Mouse (Mus musculus) midbrain, embryonic 16.5 days (tissue): Measurements from ENCODE around the gene Clec2h. TPM values are rescaled to one million over a fixed set of nuclear protein-coding genes. Genes with fewer than 3 reads are reported as not detected.
"Not testable (repeated sequence)": the region's sequence is repeated elsewhere in the genome, so short reads cannot be mapped to it uniquely, and the experiment has no call there.

Experiments
- ATAC-seq: fragments of 200-750 bp; cut with Nextera tagmentation; 2 replicates; pipeline ENCODE4 v1.8.0; 2017; ENCODE audit warnings: moderate TSS enrichment
- H3K27ac ChIP-seq: fragments of 300-500 bp; sonication (generic); 2 replicates; pipeline ENCODE4 v1.5.1; 2014; ENCODE audit warnings: mild to moderate bottlenecking, low read length, mixed read lengths
- H3K27me3 ChIP-seq: fragments of 300-500 bp; sonication (generic); 2 replicates; pipeline ENCODE4 v1.6.1; 2014; ENCODE audit warnings: low read depth, low read length, mixed read lengths; ENCODE audit not compliant: control insufficient read depth, insufficient read depth
- H3K36me3 ChIP-seq: fragments of 300-500 bp; sonication (generic); 2 replicates; pipeline ENCODE4 v1.6.1; 2014; ENCODE audit warnings: mild to moderate bottlenecking, low read length, moderate library complexity, mixed read lengths; ENCODE audit not compliant: control insufficient read depth, insufficient read depth
- H3K4me1 ChIP-seq: fragments of 300-500 bp; sonication (generic); 2 replicates; pipeline ENCODE4 v1.6.1; 2014; ENCODE audit warnings: mild to moderate bottlenecking, low read length, mixed read lengths; ENCODE audit not compliant: control insufficient read depth, insufficient read depth
- H3K4me2 ChIP-seq: fragments of 300-500 bp; sonication (generic); 2 replicates; pipeline ENCODE4 v1.6.1; 2014; ENCODE audit warnings: mild to moderate bottlenecking, low read length, mixed read lengths
- H3K4me3 ChIP-seq: fragments of 300-500 bp; sonication (generic); 2 replicates; pipeline ENCODE4 v1.5.1; 2014; ENCODE audit warnings: low read depth, mild to moderate bottlenecking, low read length, moderate library complexity, mixed read lengths
- H3K9ac ChIP-seq: fragments of 300-500 bp; sonication (generic); 2 replicates; pipeline ENCODE4 v1.6.1; 2014; ENCODE audit warnings: low read depth, low read length, mixed read lengths
- H3K9me3 ChIP-seq: fragments of 300-500 bp; sonication (generic); replicated peaks from 2 replicates; pipeline ENCODE4 v1.6.1; 2014; ENCODE audit warnings: mild to moderate bottlenecking, low read length, mixed read lengths; ENCODE audit not compliant: control insufficient read depth, poor library complexity, severe bottlenecking
- WGBS: fragments of 180-500 bp; shearing (Covaris S2); extraction: QIAGEN DNeasy Blood & Tissue Kit; methylation state at CpG from one replicate; pipeline ENCODE4 v1.1.7; 2014; 5-methylcytosine and 5-hydroxymethylcytosine counted together
- polyA plus RNA-seq: library from polyadenylated mRNA; unstranded; fragments of >200 nt; fragmentation: Nextera tagmentation; extraction: Ambion mirVana; gene quantifications from 2 replicates; pipeline ENCODE4 v1.2.1, GENCODE M21; 2015

Clec2h gene
- not detected in 2 replicates for polyA plus RNA-seq

- Histone ChIP-seq H3K36me3 (no peaks in the 10 kb centered on the region), H3K27ac (no peak within 1 kb of the TSS), H3K4me1 (no peaks in the 10 kb centered on the region), H3K9me3 (no peaks in the 10 kb centered on the region), H3K4me3 (no peak within 1 kb of the TSS), H3K4me2 (no peak within 1 kb of the TSS), H3K27me3 (no peaks in the 10 kb centered on the region), H3K9ac (no peak within 1 kb of the TSS)
- WGBS, result 9% methylated on average over 1 of the region's 1 CpGs
- ATAC-seq, result no peak
These were observed at the start of gene Clec2h for GRCm38 (mm10) chr6:128662206-128662605. TSS of gene Clec2h (plus strand) at chr6:128662385.

DNA sequence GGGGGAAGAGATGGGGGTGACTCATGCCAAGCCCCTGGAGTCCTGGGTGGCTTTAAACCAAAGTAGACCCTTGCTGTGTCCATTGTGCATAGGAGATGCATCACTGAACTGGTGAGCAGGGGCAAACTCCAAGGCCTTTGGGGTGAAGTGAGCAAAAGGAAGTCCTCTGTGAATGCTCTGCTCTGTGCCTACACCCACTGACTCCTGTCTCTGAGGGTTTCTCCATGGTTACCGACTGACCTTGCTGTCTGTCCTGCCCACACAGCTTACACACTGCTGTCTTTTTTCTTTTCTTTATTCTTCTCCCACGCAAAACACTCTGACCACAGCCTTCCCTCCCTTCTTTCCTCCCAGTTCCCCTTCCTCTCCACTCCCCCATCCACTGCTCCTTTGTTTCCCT, 39.5 kb upstream of the Clec2h start:
- Histone ChIP-seq H3K4me3 (no peak overlapping the region), H3K4me1 (no peaks in the 10 kb centered on the region), H3K9me3 (no peaks in the 10 kb centered on the region), H3K4me2 (no peak overlapping the region), H3K27me3 (no peaks in the 10 kb centered on the region), H3K36me3 (no peaks in the 10 kb centered on the region), H3K27ac (no peak overlapping the region), H3K9ac (no peak overlapping the region)
- WGBS, result 55% methylated on average over 2 of the region's 2 CpGs
- ATAC-seq, result no peak

DNA sequence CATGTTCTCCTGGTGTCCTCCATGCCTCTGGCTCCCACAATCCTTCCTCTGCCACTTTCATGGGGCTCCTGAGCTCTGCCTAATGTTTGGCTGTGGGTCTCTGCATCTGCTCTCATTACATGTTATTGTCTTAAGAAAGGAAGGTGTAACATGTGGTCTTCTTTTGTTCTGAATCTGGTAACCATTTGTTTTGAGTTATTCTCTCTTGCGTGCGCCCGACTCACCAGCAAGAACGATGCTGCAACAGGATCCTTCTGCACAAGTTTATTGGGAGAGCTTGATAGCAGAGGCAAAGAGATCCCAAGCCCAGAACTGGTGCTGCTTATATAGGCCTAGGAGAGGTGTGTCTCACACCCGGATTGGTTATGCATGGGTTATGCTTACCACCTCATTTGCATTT, 38.8 kb upstream of the Clec2h start, which contains the start of gene Klrb1a:
Klrb1a (minus strand) TSS at position 101 of the 400 bp plus-strand sequence.
- not testable (repeated sequence) for H3K4me2 ChIP-seq, H3K4me3 ChIP-seq, H3K9ac ChIP-seq, H3K27ac ChIP-seq, ATAC-seq, H3K9me3 ChIP-seq, H3K4me1 ChIP-seq, H3K27me3 ChIP-seq, H3K36me3 ChIP-seq
- 97% methylated on average over 5 of the region's 5 CpGs for WGBS

- Histone ChIP-seq H3K36me3 (no peaks in the 10 kb centered on the region), H3K4me3 (no peak overlapping the region), H3K4me1 (no peaks in the 10 kb centered on the region), H3K9ac (no peak overlapping the region), H3K9me3 (no peaks in the 10 kb centered on the region), H3K27ac (no peak overlapping the region), H3K27me3 (no peaks in the 10 kb centered on the region), H3K4me2 (no peak overlapping the region)
- 86% methylated on average over 4 of the region's 4 CpGs for WGBS
- no peak for ATAC-seq
These were observed 37.8 kb upstream of the Clec2h start for GRCm38 (mm10) chr6:128624425-128624824.

GRCm38 (mm10) chr6:128625246-128625645, 36.9 kb upstream of the Clec2h start:
- 95% methylated on average over 6 of the region's 6 CpGs for WGBS

DNA sequence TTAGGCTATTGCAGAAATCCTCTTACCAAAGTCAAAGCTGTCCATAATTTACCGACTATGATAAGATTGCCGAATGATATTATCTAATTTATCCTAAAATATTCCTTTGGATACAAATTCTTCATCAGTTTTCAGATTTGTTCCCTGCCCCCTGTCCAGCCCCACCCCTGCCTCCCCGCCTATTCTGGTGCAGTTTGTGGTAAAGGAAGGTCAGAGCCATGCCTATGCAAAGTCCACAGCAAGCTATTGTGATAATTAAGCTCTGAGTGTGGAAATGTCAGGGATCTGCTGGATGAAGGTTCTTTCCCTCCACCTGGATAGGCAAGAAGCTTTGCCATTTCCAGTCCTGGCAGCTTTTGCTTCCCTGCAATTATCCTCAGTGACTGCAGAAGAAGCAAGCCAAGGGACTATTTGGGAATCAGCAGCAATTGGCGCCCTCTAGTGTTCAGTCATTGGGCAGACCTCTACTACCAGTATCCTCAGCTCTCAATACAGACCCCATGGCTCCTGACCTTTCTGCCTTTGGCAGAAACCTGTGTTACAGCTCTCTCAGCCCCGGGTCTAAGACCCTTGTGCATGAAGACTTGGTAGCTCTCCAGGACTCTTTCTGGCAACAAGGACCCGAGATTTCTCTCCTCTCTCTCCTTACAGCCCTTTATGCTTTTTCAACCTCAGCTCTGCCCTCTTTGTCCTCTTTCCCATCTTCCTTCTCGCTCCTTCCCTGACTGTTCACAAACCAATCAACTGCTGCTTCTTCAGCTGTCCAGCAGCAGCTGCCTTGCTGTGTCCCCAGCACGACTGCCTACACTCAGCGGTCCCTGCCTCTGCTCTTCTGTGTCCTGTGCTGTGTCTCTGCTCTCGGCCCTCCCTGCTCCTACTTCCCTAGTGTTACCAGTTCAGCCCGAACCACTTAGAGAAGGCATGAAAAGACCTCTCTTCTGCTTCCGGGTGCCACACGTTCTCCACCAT, 32.1 kb upstream of the Clec2h start:
- not testable (repeated sequence) for H3K4me1 ChIP-seq, H3K9me3 ChIP-seq, H3K36me3 ChIP-seq, H3K4me3 ChIP-seq, H3K27ac ChIP-seq, H3K27me3 ChIP-seq, H3K4me2 ChIP-seq, H3K9ac ChIP-seq
- WGBS, result 58% methylated on average over 12 of the region's 13 CpGs
- ATAC-seq, result peak; percentile 97

More at GRCm38 (mm10) chr6:128625246-128625645, 36.9 kb upstream of the Clec2h start:
- not testable (repeated sequence) for H3K27me3 ChIP-seq, H3K9me3 ChIP-seq, H3K4me1 ChIP-seq, H3K4me3 ChIP-seq, ATAC-seq, H3K27ac ChIP-seq, H3K36me3 ChIP-seq, H3K9ac ChIP-seq, H3K4me2 ChIP-seq

DNA sequence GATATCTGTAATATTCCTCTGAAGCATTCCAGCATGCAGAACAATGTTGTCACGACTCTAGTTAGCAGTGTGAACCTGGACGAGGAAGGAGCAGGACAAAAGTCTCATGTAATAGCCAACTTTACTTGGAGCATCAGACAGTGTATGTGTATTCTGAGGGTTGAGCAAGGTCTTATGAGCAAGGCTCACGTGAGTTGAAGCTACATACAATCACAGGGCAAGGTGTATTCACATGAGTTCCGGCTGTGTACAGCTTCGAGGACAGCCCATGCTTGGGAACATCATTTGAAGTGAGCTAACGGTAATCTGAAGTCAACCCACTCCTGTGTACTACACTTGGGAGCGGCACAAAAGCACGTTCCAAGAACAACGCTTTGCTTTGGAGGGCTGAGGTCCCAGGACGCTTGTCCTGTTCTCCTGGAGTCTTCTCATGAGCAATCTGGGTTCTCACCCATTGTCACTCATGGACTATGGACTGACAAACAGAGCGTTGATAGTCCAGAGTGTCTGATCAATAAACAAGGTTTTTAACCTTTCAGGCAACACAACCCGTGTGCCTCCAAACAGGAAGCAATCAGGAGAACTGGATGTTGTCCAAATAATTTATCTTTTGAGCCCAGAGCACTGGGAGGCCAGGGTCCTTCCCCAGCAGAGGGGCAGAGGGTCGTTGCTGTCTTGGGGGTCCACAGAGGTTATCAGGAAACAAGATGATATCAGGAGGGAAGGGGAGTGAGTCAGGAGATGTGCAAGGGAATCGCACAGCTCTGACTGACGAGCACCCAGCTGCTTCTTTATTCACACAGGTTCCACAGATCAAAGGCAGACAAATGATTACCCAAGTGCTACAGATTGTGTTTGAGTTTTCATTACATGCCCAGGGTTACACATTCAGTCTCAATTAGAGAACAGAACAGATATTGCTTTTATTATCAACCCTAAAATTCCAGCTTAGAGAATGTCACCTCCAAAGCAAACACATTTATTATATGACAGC, 31.0 kb upstream of the Clec2h start:
- 82% methylated on average over 15 of the region's 15 CpGs for WGBS
- not testable (repeated sequence) for H3K4me2 ChIP-seq, H3K36me3 ChIP-seq, ATAC-seq, H3K27ac ChIP-seq, H3K4me3 ChIP-seq, H3K4me1 ChIP-seq, H3K27me3 ChIP-seq, H3K9ac ChIP-seq, H3K9me3 ChIP-seq

- Histone ChIP-seq H3K4me2 (no peak overlapping the region), H3K36me3 (no peaks in the 10 kb centered on the region), H3K9ac (no peak overlapping the region), H3K27me3 (no peaks in the 10 kb centered on the region), H3K27ac (no peak overlapping the region), H3K4me3 (no peak overlapping the region), H3K9me3 (0 out of 2 replicates have a peak, but pooled peaks cover 4% of the 10 kb centered on the region), H3K4me1 (no peaks in the 10 kb centered on the region)
- ATAC-seq, result no peak
- WGBS, result 98% methylated on average over 1 of the region's 1 CpGs
These were observed 21.5 kb upstream of the Clec2h start for GRCm38 (mm10) chr6:128640673-128641072.
